Mouse (Mus musculus): ENCODE data around the gene Nepn. TPM values are rescaled to one million over a fixed set of nuclear protein-coding genes. Genes with fewer than 3 reads are reported as not detected.

Nepn gene
- total RNA-seq, 2 experiments from 2014 or later: not detected

DNA sequence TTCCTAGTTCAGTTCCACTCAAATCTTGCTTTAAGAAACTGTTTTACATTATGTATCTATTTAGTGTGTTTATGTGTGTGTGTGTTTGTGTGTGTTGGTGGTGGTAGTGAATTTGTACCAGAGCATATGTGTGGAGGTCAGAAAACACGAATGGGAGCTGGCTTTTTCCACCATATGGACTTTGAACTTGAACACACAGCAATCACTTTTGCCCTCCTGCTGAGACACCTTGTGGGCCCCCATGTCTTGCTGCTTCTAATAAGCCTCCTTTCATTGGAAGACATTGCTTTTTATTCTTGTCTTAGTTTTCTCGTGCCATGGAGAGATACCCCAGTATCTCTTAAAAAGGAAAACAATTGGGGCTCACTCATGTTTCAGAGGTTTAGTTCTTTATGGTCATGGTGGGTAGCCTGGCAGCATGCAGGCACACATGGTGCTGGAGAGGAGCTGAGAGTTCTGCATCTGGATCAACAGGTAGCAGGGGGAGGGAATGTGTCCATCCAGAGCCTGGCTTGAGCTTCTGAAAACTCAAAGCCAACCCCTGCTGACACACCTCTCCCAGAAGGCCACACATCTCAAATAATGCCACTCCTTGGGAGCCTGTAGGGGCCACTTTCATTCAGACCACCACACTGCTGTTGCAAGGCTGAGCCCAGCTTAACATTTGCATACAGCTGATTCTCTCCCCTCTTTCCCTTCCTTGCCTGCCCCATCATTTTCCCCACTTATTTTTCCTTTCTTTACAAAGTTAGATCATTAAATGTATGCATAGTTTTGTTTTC is 39.1 kb downstream of the Nepn start:
- no peak overlapping the region for H3K4me3 ChIP-seq
- intact Hi-C loops (cut with DNase I): no loop called here
- DNase-seq (ENCODE audit: extremely low spot score in 1 of 2, low spot score in 2 of 2): no peak
- TF ChIP-seq CTCF (IDR thresholded peaks at IDR 0.05): no peak
- H3K27ac ChIP-seq: no peak overlapping the region

DNA sequence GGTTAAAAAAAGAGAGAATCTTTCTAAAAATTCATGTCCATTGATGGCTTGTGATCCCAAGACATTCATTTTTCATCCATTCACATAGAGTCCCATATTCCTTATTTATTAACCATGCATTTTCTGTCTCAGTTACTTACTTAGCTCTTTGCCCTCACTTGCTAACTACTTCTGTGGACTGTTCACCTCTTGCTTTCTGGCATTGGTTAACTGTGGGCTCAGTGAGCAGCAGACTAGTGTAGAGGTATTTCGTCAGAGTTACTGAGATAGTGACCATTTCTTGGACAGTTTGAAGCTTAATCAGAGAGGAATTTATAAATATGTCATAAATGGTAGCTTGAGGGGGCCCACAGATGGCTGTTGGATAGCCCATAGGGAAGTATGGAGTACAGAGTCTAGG is 42.2 kb downstream of the Nepn start:
- H3K27ac ChIP-seq: no peak overlapping the region
- no peak overlapping the region for H3K4me3 ChIP-seq
- intact Hi-C loops (cut with DNase I): no loop called here
- no peak for DNase-seq (ENCODE audit: extremely low spot score in 1 of 2, low spot score in 2 of 2)
- TF ChIP-seq CTCF (IDR thresholded peaks at IDR 0.05): no peak

- H3K27ac ChIP-seq: no peak overlapping the region
- no peak for DNase-seq (ENCODE audit: extremely low spot score in 1 of 2, low spot score in 2 of 2)
- TF ChIP-seq CTCF (IDR thresholded peaks at IDR 0.05): no peak
- intact Hi-C loops (cut with DNase I): no loop called here
- no peak overlapping the region for H3K4me3 ChIP-seq
These were observed 46.1 kb downstream of the Nepn start for GRCm38 (mm10) chr10:52434836-52435235.

Other genes with a start within 250 kb of the Nepn start
- gene Ros1, start 193.7 kb upstream of the Nepn start, total RNA-seq (2021): not detected
- 1 to 10 TPM; 5.1 to 5.7 TPM for gene Dcbld1, start 155.4 kb upstream of the Nepn start, total RNA-seq (2021)
- not detected for gene Gm26741, start 30.2 kb upstream of the Nepn start, total RNA-seq (2021)
- 10 to 100 TPM; 42.5 to 47.4 TPM for gene Gopc, start 6.8 kb upstream of the Nepn start, total RNA-seq (2021)
- 10 to 100 TPM; 63.4 to 66.7 TPM for gene Nus1, start 28.6 kb downstream of the Nepn start, total RNA-seq (2021)